Mouse (Mus musculus) gastrocnemius, adult 18-20 months (tissue): ENCODE measurements at regions not wholly inside any gene's neighbourhood (a gene's known extent, or its start where the extent isn't known, plus 50 kb on each side); places are given as distances from the start of the nearest gene placed in this dataset.

Source experiments
- DNase-seq: peaks from one replicate; pipeline ENCODE4 v3.0.0; 2021; ENCODE audit warnings: low spot score

- no peak for DNase-seq
These were observed 134.4 kb downstream of the Rchy1 start for GRCm38 (mm10) chr5:91828481-91828880.

GRCm38 (mm10) chr5:91826636-91827035, 136.2 kb downstream of the Rchy1 start:
- DNase-seq: no peak

GRCm38 (mm10) chr5:91822844-91823576, 139.9 kb downstream of the Rchy1 start:
- DNase-seq: no peak

DNA sequence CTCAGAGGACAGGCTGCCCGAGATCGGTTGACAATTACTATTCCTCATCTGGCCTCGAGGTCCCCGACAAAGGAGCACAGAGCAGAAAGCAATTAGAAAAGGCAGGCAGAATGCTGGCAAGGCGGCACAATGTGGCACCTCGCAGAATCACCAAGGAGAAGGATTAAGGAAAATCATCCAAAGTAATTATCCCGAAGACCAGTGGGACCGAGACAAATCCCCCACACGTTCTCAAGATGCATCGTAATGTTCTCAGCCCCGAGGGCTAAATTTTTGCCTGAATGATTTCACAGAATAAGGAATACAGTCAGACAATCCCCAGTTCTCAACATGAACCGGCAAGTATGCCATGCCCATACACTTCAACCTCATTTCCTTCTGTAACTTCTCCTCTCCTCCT, 144.1 kb downstream of the Rchy1 start:
- DNase-seq: no peak

- DNase-seq: no peak
These were observed 144.7 kb downstream of the Rchy1 start for GRCm38 (mm10) chr5:91818195-91818594.

DNA sequence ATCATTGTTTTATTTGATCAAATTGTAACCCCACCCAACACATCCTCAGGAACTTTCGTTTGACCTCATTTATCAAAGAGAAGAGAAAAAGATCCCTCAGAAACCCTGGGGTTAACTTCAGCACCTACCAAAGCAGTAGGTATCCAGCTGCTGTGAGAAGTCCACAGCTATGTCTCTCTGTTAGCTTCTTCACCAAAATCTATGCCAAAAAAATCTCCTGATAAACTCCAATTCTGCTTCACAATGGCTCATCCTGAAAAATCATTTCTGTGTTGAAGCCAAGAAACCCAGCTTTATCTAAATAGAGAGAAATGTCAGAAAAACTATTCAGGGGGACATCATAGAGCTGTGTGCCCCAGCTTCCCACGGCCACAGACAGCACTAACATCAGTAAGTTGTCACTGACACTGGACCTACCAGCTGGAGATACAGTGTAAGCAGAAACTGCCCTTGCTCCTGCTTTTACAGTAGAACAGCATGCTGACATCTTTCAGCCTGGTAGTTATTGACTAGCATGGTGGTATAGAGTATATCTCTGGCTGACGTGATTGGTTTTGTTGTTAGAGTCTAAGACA, 146.4 kb downstream of the Rchy1 start:
- no peak for DNase-seq

- DNase-seq: no peak
These were observed 147.9 kb downstream of the Rchy1 start for GRCm38 (mm10) chr5:91814956-91815355.

- no peak for DNase-seq
These were observed 148.5 kb downstream of the Rchy1 start for GRCm38 (mm10) chr5:91814417-91814762.

DNA sequence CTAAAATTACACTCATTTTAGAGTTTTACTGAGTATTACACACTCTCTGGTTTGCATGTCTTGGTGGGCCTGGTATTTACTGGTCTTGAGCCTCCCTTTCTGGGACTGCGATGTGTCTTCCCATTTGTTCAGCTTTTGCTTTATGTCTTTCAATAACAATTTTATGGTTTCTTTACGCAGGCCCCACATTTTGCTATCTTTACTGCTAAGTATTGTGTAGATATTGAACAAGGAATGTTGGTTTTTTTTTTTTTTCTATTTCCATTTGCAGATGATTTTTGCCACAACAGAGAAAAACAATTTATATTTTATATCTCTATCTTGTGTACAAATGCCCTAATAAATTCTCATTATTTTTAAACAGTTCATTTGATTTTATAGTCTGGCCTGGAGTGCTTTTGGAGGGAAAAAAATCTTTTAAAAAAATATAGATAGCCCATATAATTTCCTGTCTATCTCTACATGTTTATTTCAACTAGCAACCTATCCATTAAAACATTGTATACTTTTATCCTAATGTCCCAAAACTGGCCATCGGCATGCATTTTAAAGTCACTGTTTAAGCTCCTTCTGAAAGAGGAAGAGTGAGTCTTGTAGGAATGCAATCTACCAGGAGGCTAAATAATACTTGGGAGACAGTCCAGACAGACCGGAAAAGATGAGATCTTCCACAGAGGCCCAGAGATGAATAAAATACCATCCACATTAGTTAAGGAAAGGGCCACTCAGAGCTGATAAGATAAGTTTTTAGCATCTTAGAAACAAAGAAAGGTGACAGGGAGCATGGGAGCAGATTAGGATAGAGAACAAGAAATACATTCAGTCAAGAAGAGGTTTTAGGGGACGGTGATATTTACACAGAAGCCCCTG, 149.1 kb downstream of the Rchy1 start:
- no peak for DNase-seq

DNA sequence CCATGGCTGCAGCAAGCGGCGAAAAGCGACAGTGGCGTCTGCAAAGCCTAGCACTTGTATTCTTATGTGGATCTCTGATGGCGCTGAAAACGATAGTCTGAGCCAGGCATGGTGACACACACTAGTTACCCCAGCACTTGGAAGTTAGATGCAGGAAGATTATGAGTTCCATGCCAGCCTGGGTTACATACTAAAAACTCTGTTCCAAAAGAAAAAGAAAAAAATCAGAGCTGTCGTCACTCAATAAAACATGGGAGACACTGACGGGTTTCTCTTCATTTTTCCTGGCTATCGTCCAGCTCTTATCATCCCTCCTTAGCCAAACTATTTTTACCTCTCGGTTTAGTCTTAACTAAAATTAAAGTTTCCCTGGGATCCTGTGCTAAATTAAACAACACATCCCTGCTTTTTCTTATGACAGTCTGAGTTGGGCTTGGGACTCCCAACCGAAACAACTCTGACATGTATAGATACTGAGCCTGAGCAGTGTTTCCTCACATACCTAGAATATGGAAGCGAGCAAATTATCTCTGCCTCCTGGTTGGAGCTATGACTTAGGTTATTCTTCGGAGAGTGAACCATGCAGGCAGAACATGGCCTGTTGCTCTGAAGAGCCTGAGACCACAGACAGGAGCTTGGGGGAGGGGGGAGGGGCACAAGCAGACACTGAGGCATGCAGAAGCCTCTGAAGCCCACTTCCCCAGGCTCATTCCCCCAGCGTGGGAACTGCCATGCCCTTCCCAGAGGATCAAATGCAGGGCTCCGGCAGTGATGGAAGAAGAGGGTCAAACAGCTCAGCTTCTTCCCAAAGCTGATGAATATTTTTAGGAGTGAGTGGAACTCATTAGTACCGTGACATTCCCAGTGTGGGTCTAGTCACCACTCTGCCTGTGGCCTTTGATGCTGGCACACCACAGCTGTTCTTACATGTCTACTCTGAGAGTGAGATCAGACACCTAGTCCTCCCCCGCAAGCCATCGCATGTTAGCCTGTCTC, 155.5 kb downstream of the Rchy1 start:
- no peak for DNase-seq

DNA sequence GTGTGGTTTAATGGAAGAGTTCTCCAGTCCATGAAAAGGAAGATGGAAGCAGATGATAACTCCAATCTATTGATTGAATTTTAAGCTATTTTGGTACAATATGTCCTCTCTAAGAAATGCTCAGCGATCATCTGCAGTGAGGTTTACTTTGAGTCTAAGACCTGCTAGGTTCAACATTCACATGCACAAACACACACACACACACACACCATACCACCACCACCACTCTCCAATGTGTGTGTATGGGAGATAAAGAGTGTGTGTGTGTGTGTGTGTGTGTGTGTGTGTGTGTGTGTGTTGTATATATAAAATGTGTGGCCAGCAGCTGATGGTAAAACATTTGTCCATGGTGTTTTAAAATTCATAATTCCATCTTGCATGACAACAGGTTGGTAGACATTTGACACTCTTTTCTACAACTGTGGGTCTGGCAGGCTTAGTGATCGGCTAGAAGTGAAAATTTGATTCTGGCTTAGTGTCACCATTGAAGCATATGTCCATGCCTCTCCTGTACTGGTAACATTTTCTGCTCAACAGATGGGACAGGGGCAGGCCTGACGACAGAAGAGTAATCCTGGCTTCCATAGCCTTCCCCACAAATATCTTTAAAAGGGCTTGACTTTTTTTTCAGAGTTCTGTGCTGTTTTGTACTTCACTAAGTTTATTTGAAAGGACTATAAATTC, 161.4 kb downstream of the Rchy1 start:
- DNase-seq: no peak

DNA sequence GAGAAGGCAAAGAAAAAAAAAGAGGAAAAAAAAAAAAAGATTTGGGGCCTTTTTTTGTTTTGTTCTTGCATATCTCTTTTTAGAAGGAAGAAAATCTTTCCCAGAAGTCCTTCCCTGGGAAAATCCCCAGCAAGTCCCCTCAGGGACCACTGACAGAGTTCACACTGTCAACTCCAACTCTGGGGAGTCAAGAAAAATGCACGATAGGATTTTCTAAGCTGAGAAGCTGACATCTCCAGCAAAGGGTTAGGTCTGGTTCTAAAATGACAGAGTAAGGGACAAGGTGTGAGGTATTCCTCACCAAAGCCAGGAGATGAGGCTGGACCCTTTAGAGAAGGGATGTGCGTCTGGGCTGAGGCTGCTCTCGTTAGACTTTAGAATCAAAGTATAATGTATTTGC, 165.5 kb downstream of the Rchy1 start:
- no peak for DNase-seq

DNA sequence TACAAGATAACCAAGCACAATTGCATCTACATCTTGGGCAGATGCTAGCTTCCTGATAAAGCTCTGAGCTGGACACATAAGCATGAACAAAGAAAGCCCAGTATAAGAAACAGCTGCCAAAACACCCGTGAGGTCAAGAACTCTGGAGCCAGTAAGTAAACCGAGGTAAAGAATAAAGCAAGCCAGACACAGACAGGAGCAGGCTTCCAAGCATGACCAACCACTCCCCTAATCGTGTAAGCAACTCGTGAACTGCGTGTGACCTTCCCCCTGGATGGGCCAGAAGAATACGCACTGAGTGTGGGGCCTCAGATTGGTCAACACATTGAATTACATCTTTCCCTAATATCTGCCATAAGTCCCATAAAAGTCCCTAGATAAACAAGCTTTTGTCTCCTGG, 170.1 kb downstream of the Rchy1 start:
- no peak for DNase-seq

GRCm38 (mm10) chr5:91790412-91790811, 172.5 kb downstream of the Rchy1 start:
- no peak for DNase-seq

DNA sequence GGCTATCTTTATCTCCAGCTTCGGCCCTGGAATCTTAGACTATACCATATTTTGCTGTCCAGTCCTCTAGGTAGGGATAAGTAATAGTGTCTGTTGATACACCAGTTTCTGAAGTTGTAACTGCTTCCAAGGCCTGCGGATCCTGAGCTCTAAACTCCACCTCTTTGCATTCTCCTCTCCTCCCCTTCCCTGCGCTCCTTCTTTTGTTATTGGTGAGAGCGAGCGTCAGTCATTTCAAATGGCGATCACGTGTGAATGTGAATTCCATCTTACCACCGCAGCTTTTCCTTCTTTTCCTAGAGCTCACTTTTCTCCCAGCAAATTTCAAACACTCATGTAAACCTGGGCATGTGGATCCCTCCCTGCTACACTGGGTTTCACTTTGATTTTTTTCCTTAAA, 178.9 kb downstream of the Rchy1 start:
- no peak for DNase-seq

DNA sequence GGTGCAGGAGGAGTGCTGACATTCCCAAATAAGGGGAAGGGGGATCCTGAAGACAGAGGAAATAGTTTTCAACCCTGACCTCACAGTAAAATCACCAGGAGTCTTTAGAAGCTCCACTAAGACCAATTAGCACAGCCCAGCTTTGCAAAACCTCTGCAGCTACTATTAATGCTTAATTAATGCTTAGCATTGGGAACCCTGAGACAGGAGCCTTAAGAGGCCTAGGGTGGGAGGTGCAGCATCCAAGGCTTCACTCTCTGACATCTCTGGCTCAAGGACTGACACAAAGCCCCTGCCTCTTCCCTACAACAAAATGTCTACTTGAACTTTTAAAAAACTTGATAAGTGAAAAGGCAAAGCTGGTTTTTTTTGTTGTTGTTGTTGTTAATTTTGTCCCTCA, 185.9 kb downstream of the Rchy1 start:
- no peak for DNase-seq

- no peak for DNase-seq
These were observed 188.8 kb downstream of the Rchy1 start for GRCm38 (mm10) chr5:91774065-91774464.

GRCm38 (mm10) chr5:91767886-91768285, 195.0 kb downstream of the Rchy1 start:
- no peak for DNase-seq

GRCm38 (mm10) chr5:91767060-91767459, 195.8 kb downstream of the Rchy1 start:
- DNase-seq: no peak

DNA sequence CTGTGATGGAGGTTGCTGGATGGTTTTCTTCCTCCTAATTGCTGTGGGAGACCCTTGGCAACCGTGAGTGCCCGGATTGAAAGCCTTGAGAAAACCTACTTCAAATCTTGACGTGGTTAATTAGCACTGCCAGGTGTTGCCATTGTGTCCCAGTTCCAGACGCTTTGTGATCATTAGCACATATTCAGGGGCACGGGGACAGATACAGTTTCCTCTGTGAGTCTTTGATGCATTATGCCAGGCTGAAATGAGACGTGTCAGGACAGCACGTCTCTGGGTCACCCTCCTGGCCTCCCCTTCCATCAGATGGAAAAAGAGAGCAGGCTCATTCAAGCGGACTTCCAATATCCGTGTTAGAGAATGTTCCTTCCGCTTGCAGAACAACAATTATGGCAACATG, 198.2 kb downstream of the Rchy1 start:
- DNase-seq: no peak

DNA sequence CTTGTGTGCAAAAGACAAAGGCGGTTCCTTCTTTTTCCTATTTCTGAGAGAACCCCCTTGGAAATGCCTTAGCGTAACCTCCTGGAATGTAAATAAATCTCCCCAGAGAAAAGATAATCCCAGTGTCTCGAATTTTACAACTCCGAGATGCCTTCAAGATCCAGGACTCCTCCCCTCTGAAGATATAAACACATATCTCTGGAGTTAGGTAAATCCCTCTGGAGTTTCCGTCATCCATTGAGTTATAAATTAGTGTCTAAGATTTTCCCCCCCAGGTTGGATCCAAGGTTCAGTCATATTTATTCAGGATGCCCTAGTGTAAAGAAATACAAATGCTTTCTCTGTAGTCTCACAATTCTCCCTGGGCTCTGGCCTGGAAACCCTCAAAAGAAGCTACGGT, 200.3 kb downstream of the Rchy1 start:
- DNase-seq: no peak
